Comparison of ENCODE assay signal across 8 mouse cellular contexts in the genomic region with DNA sequence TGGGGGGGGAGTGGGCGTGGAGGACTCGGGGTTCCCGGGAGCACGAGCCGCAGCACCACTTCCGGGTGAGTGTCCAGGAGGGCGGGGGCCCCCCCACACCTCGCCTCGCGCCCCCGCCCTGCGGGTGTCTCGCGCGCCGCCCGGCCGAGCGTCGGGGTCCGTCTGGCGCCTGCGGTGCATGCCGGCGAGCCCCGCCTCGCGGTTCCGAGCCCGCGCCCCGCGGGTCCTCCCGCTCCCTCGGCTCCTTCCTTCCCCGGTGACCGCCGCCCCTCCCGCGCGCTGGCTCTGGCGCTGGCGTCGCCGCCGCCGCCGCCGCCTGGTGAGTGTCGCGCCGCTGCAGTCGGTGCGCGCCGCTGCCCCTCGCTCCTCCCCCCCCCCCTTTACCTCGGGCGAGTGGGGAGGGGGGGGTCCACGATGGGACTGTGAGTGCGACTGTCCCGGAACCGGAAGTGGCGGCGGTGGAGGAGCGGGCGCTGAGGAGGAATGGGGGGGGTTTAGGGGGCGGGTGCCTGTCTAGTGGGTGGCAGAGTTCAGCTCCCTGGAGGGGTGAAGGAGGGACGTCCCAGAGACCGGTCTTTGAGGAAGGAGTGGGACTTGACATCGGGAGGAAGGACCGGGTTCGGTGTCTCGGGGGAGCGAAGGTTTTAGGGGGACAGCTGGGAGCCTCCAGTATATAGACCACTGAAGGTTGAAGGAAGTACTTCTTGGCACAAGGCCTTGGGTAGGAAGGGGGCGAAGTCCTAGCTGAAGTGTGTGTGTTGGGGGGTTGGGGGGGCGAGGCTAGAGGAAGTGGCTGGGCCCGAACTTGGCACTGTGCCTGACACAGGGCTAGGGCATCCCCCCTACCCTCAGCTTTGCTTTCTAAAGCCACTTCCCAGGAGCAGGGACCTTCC. TPM values are rescaled to one million over a fixed set of nuclear protein-coding genes. Genes with fewer than 3 reads are reported as not detected.
A peak's percentile ranks its signal among the peaks of the same experiment; 100 is the strongest.
DNase-seq lines count a peak whose midpoint lies in the region; ATAC-seq and TF ChIP-seq lines count a peak whose summit lies in the region.

No protein-coding gene starts in this region.

- 1% methylated on average over 54 of the region's 78 CpGs for WGBS in intestine, embryonic 14.5 days
- WGBS in limb, embryonic 12.5 days: 2% methylated on average over 47 of the region's 78 CpGs
- WGBS in midbrain, embryonic 13.5 days: under 1% methylated on average over 48 of the region's 78 CpGs
- under 1% methylated on average over 76 of the region's 78 CpGs for WGBS in small intestine, adult 2 months

- peak overlapping the region; percentile 76 for H3K4me3 ChIP-seq in intestine, embryonic 14.5 days (ENCODE audit: low read depth, low read length)
- peak overlapping the region; percentile 95 for H3K4me3 ChIP-seq in limb, embryonic 12.5 days (replicated peaks)
- H3K4me3 ChIP-seq in midbrain, embryonic 13.5 days (replicated peaks): peak overlapping the region; percentile 77
- peak overlapping the region; percentile 94 for H3K4me3 ChIP-seq in small intestine, adult 2 months (ENCODE audit: low read depth, low read length)

- peak overlapping the region; percentile 95 for H3K9ac ChIP-seq in intestine, embryonic 14.5 days (ENCODE audit: low read length)
- H3K9ac ChIP-seq in limb, embryonic 12.5 days (replicated peaks): peak overlapping the region; percentile 98
- peak overlapping the region; percentile 93 for H3K9ac ChIP-seq in midbrain, embryonic 13.5 days (replicated peaks)

- H3K36me3 ChIP-seq in intestine, embryonic 14.5 days (ENCODE audit: control insufficient read depth, insufficient read depth, low read length): peaks cover 35% of the 10 kb centered on the region
- H3K36me3 ChIP-seq in limb, embryonic 12.5 days: peaks cover 35% of the 10 kb centered on the region
- peaks cover 33% of the 10 kb centered on the region for H3K36me3 ChIP-seq in midbrain, embryonic 13.5 days
- H3K36me3 ChIP-seq in small intestine, adult 2 months (ENCODE audit: control insufficient read depth, insufficient read depth, low read length): peaks cover 20% of the 10 kb centered on the region

- no peaks in the 10 kb centered on the region for H3K27me3 ChIP-seq in intestine, embryonic 14.5 days (replicated peaks; ENCODE audit: control insufficient read depth, insufficient read depth, low read length)
- 0 out of 2 replicates have a peak, but pooled peaks cover under 1% of the 10 kb centered on the region for H3K27me3 ChIP-seq in limb, embryonic 12.5 days
- H3K27me3 ChIP-seq in midbrain, embryonic 13.5 days: no peaks in the 10 kb centered on the region
- H3K27me3 ChIP-seq in small intestine, adult 2 months (ENCODE audit: control insufficient read depth, insufficient read depth, low read length): no peaks in the 10 kb centered on the region

- ATAC-seq in intestine, embryonic 14.5 days (replicated peaks; ENCODE audit: low FRiP score, low TSS enrichment, low read depth): peak; percentile 87
- peak; percentile 77 for ATAC-seq in limb, embryonic 12.5 days (ENCODE audit: insufficient number of reproducible peaks, insufficient read depth, low FRiP score, low TSS enrichment, low read depth)
- ATAC-seq in midbrain, embryonic 13.5 days: peak; percentile 84

- peak overlapping the region; percentile 98 for H3K27ac ChIP-seq in intestine, embryonic 14.5 days (ENCODE audit: low read depth)
- peak overlapping the region; percentile 99 for H3K27ac ChIP-seq in limb, embryonic 12.5 days
- peak overlapping the region; percentile 98 for H3K27ac ChIP-seq in midbrain, embryonic 13.5 days
- H3K27ac ChIP-seq in small intestine, adult 2 months (ENCODE audit: insufficient read depth, low read depth, low read length): peak overlapping the region; percentile 94

- H3K4me2 ChIP-seq in intestine, embryonic 14.5 days (ENCODE audit: low read length): peak overlapping the region; percentile 64
- peak overlapping the region; percentile 85 for H3K4me2 ChIP-seq in limb, embryonic 12.5 days
- H3K4me2 ChIP-seq in midbrain, embryonic 13.5 days (replicated peaks): peak overlapping the region; percentile 93

- peak; percentile 76 for DNase-seq in layer of hippocampus, adult 11-12 months (ENCODE audit: low spot score)
- no peak for DNase-seq in layer of hippocampus, adult 9-10 months (ENCODE audit: low spot score)
- DNase-seq in embryo, embryonic 10 days (ENCODE audit: low spot score): peak; percentile 84
- DNase-seq in gastrocnemius, postnatal 25 days: peak; percentile 87
- peak; percentile 91 for DNase-seq in intestine, embryonic 14.5 days (ENCODE audit: low spot score)

- TF ChIP-seq CTCF in small intestine, adult 2 months (IDR thresholded peaks at IDR 0.05; ENCODE audit: extremely low read depth, insufficient read length, insufficient replicate concordance, low read depth, low read length): no peak

- H3K9me3 ChIP-seq in intestine, embryonic 14.5 days (ENCODE audit: control insufficient read depth, low read length): no peaks in the 10 kb centered on the region
- H3K9me3 ChIP-seq in limb, embryonic 12.5 days: no peaks in the 10 kb centered on the region
- H3K9me3 ChIP-seq in midbrain, embryonic 13.5 days: no peaks in the 10 kb centered on the region

- TF ChIP-seq POLR2A in small intestine, adult 2 months (IDR thresholded peaks at IDR 0.05; ENCODE audit: low read depth, low read length): peak; percentile 62; the same call in 1 of the 2 replicates

- H3K4me1 ChIP-seq in intestine, embryonic 14.5 days (replicated peaks; ENCODE audit: control insufficient read depth, insufficient read depth, low read length): peaks cover 10% of the 10 kb centered on the region; the same call in 1 of the 2 replicates
- H3K4me1 ChIP-seq in limb, embryonic 12.5 days (replicated peaks): peaks cover 25% of the 10 kb centered on the region
- H3K4me1 ChIP-seq in midbrain, embryonic 13.5 days (replicated peaks): peaks cover 48% of the 10 kb centered on the region
- H3K4me1 ChIP-seq in small intestine, adult 2 months (ENCODE audit: control insufficient read depth, insufficient read depth, insufficient read length, low read length): peaks cover 2% of the 10 kb centered on the region; the same call in 1 of the 2 replicates

RNA-seq across cellular contexts. Expression of a gene that starts 0.5 kb away (rescaled TPM):
- total RNA-seq in gastrocnemius, postnatal 25 days (2021): 10 to 100 TPM; 18.5 to 19.3 TPM
- 9.2 and 10.8 TPM in 2 replicates for polyA plus RNA-seq in intestine, embryonic 14.5 days (2014; fragmentation: Nextera tagmentation; extraction: Ambion mirVana)
- polyA plus RNA-seq in limb, embryonic 12.5 days (2016; fragmentation: Nextera tagmentation; extraction: Ambion mirVana): 18.5 and 24.7 TPM in 2 replicates
- polyA plus RNA-seq in midbrain, embryonic 13.5 days (2015; fragmentation: Nextera tagmentation; extraction: Ambion mirVana): 18.8 and 23.1 TPM in 2 replicates
- polyA plus RNA-seq in small intestine, adult 2 months (2012; rRNA removed): 28.6 and 57.0 TPM in 2 replicates

RNA-seq across cellular contexts. Expression of a gene that starts 12.9 kb away (rescaled TPM):
- total RNA-seq in gastrocnemius, postnatal 25 days (2021): not detected
- 0.85 and 1.2 TPM in 2 replicates for polyA plus RNA-seq in intestine, embryonic 14.5 days (2014; fragmentation: Nextera tagmentation; extraction: Ambion mirVana)
- 5.0 and 5.8 TPM in 2 replicates for polyA plus RNA-seq in limb, embryonic 12.5 days (2016; fragmentation: Nextera tagmentation; extraction: Ambion mirVana)
- 25.6 and 27.4 TPM in 2 replicates for polyA plus RNA-seq in midbrain, embryonic 13.5 days (2015; fragmentation: Nextera tagmentation; extraction: Ambion mirVana)
- 2.8 and 5.0 TPM in 2 replicates for polyA plus RNA-seq in small intestine, adult 2 months (2012; rRNA removed)

RNA-seq across cellular contexts. Expression of a gene that starts 30.1 kb away (rescaled TPM):
- total RNA-seq in gastrocnemius, postnatal 25 days (2021): 10 to 100 TPM; 24.2 to 29.1 TPM
- polyA plus RNA-seq in intestine, embryonic 14.5 days (2014; fragmentation: Nextera tagmentation; extraction: Ambion mirVana): 94.4 and 108 TPM in 2 replicates
- polyA plus RNA-seq in limb, embryonic 12.5 days (2016; fragmentation: Nextera tagmentation; extraction: Ambion mirVana): 170 and 177 TPM in 2 replicates
- 195 and 201 TPM in 2 replicates for polyA plus RNA-seq in midbrain, embryonic 13.5 days (2015; fragmentation: Nextera tagmentation; extraction: Ambion mirVana)
- 14.2 and 32.7 TPM in 2 replicates for polyA plus RNA-seq in small intestine, adult 2 months (2012; rRNA removed)

RNA-seq across cellular contexts. Expression of a gene that starts 40.1 kb away (rescaled TPM):
- 1 to 10 TPM; 1.1 to 1.9 TPM for total RNA-seq in gastrocnemius, postnatal 25 days (2021)
- 11.4 and 13.4 TPM in 2 replicates for polyA plus RNA-seq in intestine, embryonic 14.5 days (2014; fragmentation: Nextera tagmentation; extraction: Ambion mirVana)
- polyA plus RNA-seq in limb, embryonic 12.5 days (2016; fragmentation: Nextera tagmentation; extraction: Ambion mirVana): 17.6 and 18.3 TPM in 2 replicates
- polyA plus RNA-seq in midbrain, embryonic 13.5 days (2015; fragmentation: Nextera tagmentation; extraction: Ambion mirVana): 15.8 and 19.7 TPM in 2 replicates
- polyA plus RNA-seq in small intestine, adult 2 months (2012; rRNA removed): 7.5 and 18.2 TPM in 2 replicates

RNA-seq across cellular contexts. Expression of a gene that starts 44.1 kb away (rescaled TPM):
- total RNA-seq in gastrocnemius, postnatal 25 days (2021): 10 to 100 TPM; 96.2 to 99.0 TPM
- polyA plus RNA-seq in intestine, embryonic 14.5 days (2014; fragmentation: Nextera tagmentation; extraction: Ambion mirVana): 155 and 159 TPM in 2 replicates
- polyA plus RNA-seq in limb, embryonic 12.5 days (2016; fragmentation: Nextera tagmentation; extraction: Ambion mirVana): 114 and 124 TPM in 2 replicates
- 89.9 and 95.2 TPM in 2 replicates for polyA plus RNA-seq in midbrain, embryonic 13.5 days (2015; fragmentation: Nextera tagmentation; extraction: Ambion mirVana)
- polyA plus RNA-seq in small intestine, adult 2 months (2012; rRNA removed): 82.6 and 131 TPM in 2 replicates
